Mouse (Mus musculus) heart, postnatal 4 days (tissue): ENCODE results near the gene Olfr896-ps1. TPM values are rescaled to one million over a fixed set of nuclear protein-coding genes. Genes with fewer than 3 reads are reported as not detected.

Source experiments
- DNase-seq: peaks from one replicate; pipeline ENCODE4 v3.0.0; 2021
- total RNA-seq, 2 experiments: library from RNA; stranded (reverse); gene quantifications; 2 replicates each; pipeline ENCODE4 v1.2.3; 2021

Gene Olfr896-ps1
- not detected for total RNA-seq

DNA sequence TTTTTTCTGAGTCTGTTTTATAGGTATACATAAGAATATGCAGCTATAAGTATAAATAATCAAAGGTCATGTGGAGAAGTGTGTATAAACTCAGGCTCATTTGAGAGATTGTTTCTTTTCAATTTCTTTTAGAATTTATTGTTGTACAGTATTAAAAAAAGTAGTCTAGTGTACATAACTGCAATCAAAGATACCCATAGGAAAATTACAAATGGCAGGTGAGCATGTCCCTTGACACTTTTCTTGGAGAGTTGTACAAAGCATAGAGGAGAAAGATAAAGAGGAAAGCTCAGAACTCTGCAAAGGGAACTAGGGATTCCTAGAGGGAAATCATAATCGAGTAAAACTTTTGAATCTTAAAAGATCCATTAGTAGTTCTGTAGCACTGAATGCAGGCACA, at the start of gene Olfr896-ps1:
Olfr896-ps1 (plus strand) TSS at position 301 of the 400 bp plus-strand sequence.
- DNase-seq: no peak

DNA sequence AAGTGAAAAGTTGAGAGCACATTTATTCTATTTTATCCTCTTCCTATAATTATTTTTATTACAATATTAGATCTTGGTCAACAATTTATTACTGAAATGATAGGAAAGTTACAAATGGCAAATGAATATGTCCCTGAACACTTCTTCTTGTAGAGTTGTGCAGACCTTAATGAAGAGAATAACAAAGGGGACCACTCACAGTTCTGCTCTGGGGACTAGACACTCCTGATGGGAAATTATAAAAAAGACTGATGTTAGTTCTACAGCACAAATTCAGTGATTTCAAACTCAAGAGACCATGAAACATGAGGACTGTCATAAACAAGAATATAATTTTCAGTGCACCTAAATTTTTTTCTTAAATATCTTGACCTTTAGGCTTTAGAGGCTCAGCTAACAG, 38.4 kb upstream of the Olfr896-ps1 start, which contains the start of gene Olfr143:
Olfr143 (plus strand) TSS at position 301 of the 400 bp plus-strand sequence.
- DNase-seq: no peak

DNA sequence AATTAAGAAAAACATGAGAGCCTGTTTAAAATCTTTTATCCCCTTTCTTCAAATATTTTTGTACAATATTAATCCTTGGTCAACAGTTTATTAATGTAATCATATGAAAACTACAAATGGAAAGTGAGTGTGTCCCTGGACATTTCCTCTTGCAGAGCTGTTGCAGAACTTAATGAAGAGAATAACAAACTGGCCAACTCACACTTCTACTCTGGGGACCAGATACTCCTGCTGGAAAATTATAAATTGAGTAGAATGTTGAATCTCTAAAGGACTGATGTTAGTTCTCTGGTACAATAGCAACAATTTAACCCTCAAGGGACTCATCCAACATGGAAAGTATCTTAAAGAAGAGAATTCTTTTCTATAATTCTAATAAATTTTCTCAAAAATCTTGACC, 23.4 kb upstream of the Olfr896-ps1 start, which contains the start of gene Olfr895:
Olfr895 (plus strand) TSS at position 301 of the 400 bp plus-strand sequence.
- DNase-seq: no peak

DNA sequence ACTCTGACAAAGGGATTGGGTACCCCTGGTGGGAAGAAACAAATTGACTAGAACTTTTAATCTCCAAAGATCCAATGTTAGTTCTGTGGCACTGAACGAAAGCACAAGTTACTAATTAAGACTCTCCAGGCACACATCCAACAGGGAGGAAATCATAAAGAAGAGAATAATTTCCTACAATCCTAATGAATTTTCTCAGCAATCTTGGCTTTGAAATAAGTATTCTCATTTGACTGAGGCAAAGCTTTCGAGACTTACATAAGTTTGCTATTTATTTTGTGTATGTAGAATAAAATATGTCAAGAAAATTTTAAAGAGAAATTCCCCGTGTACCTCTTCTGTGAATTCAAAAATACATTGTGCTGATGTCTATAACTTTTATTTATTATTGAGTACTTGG, 37.9 kb downstream of the Olfr896-ps1 start, which contains the start of gene Olfr25:
Olfr25 (plus strand) TSS at position 301 of the 400 bp plus-strand sequence.
- DNase-seq: no peak

Other genes with a start within 250 kb of the Olfr896-ps1 start
- gene Olfr884, start 244.6 kb upstream of the Olfr896-ps1 start, total RNA-seq: not detected
- gene Olfr885, start 229.8 kb upstream of the Olfr896-ps1 start, total RNA-seq: not detected
- not detected for gene Olfr887, start 207.0 kb upstream of the Olfr896-ps1 start, total RNA-seq
- not detected for gene Olfr888, start 183.0 kb upstream of the Olfr896-ps1 start, total RNA-seq
- not detected for gene Olfr889, start 175.9 kb upstream of the Olfr896-ps1 start, total RNA-seq
- gene Olfr890, start 148.6 kb upstream of the Olfr896-ps1 start, total RNA-seq: not detected
- not detected for gene Olfr891, start 110.3 kb upstream of the Olfr896-ps1 start, total RNA-seq
- not detected for gene Olfr893, start 82.7 kb upstream of the Olfr896-ps1 start, total RNA-seq
- not detected for gene Olfr894, start 73.1 kb upstream of the Olfr896-ps1 start, total RNA-seq
- not detected for gene Olfr143, start 38.3 kb upstream of the Olfr896-ps1 start, total RNA-seq
- gene Olfr895, start 23.3 kb upstream of the Olfr896-ps1 start, total RNA-seq: not detected
- gene Olfr25, start 38.0 kb downstream of the Olfr896-ps1 start, total RNA-seq: not detected
- not detected for gene Olfr898, start 57.3 kb downstream of the Olfr896-ps1 start, total RNA-seq
- gene Olfr250, start 75.8 kb downstream of the Olfr896-ps1 start, total RNA-seq: not detected
- not detected for gene Olfr251, start 86.0 kb downstream of the Olfr896-ps1 start, total RNA-seq
- not detected for gene Olfr147, start 110.6 kb downstream of the Olfr896-ps1 start, total RNA-seq
- gene Olfr901, start 138.3 kb downstream of the Olfr896-ps1 start, total RNA-seq: not detected
- not detected for gene Olfr902, start 156.5 kb downstream of the Olfr896-ps1 start, total RNA-seq
- gene Olfr904, start 172.0 kb downstream of the Olfr896-ps1 start, total RNA-seq: not detected
- not detected for gene Olfr905, start 180.0 kb downstream of the Olfr896-ps1 start, total RNA-seq
- gene Olfr906, start 196.0 kb downstream of the Olfr896-ps1 start, total RNA-seq: not detected
- gene Olfr907, start 204.7 kb downstream of the Olfr896-ps1 start, total RNA-seq: not detected
- gene Olfr911-ps1, start 230.5 kb downstream of the Olfr896-ps1 start, total RNA-seq: not detected
- gene Olfr910, start 246.7 kb downstream of the Olfr896-ps1 start, total RNA-seq: not detected